12 mouse cellular contexts compared by ENCODE assay signal in the genomic region with DNA sequence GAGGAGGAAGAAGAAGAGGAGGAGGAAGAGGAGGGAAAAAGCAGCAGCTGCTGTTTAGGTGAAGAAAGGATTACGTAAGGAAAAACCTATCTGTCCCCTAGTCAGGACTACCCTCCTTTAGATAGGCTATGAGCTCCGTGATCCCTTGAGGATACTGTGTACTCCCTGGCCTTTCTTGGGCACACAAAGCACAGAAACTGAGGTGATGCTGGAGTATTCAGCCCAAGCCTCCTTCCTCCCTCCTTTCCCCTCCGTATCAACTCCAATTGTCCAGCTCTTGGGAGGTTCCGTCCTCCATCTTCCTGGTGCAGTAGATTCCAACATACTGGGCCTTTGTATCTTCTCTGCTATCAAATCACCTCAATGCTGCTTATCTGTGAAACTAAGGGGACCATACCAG. TPM values are rescaled to one million over a fixed set of nuclear protein-coding genes. Genes with fewer than 3 reads are reported as not detected.
DNase-seq lines count a peak whose midpoint lies in the region; ATAC-seq and TF ChIP-seq lines count a peak whose summit lies in the region.
"Had no signal": no experiment of that assay in that cellular context is flagged by ENCODE, and none has a peak within 500 bp of the region (broad histone marks: within the 10 kb centered on the region; RNA-seq: fewer than 3 reads in every experiment).

No protein-coding gene starts in this region.

- H3K4me1 ChIP-seq in heart, embryonic 15.5 days (replicated peaks): peaks cover 48% of the 10 kb centered on the region
- peaks cover 43% of the 10 kb centered on the region for H3K4me1 ChIP-seq in limb, embryonic 12.5 days (replicated peaks)
- peaks cover 47% of the 10 kb centered on the region for H3K4me1 ChIP-seq in limb, embryonic 10.5 days
- H3K4me1 ChIP-seq in embryonic facial prominence, embryonic 13.5 days: peaks cover 45% of the 10 kb centered on the region
- H3K4me1 ChIP-seq in intestine, postnatal 0 days (replicated peaks; ENCODE audit: control insufficient read depth, insufficient read depth, low read length): no peaks in the 10 kb centered on the region

- 83% methylated on average over 4 of the region's 4 CpGs for WGBS in heart, embryonic 15.5 days
- WGBS in limb, embryonic 12.5 days: 93% methylated on average over 4 of the region's 4 CpGs
- 93% methylated on average over 4 of the region's 4 CpGs for WGBS in limb, embryonic 10.5 days
- 94% methylated on average over 4 of the region's 4 CpGs for WGBS in embryonic facial prominence, embryonic 13.5 days
- 91% methylated on average over 4 of the region's 4 CpGs for WGBS in intestine, postnatal 0 days

- ATAC-seq in heart, embryonic 15.5 days (replicated peaks; ENCODE audit: insufficient number of reproducible peaks, insufficient read depth, low FRiP score, low read depth): no peak
- no peak for ATAC-seq in limb, embryonic 12.5 days (ENCODE audit: insufficient number of reproducible peaks, insufficient read depth, low FRiP score, low TSS enrichment, low read depth)
- ATAC-seq in embryonic facial prominence, embryonic 13.5 days (ENCODE audit: insufficient number of reproducible peaks, insufficient read depth, low FRiP score, low TSS enrichment, low read depth): no peak
- no peak for ATAC-seq in intestine, postnatal 0 days
- ATAC-seq in frontal cortex, adult (ENCODE audit: low TSS enrichment): no peak

- H3K27me3 ChIP-seq in heart, embryonic 15.5 days: no peaks in the 10 kb centered on the region
- H3K27me3 ChIP-seq in limb, embryonic 12.5 days: no peaks in the 10 kb centered on the region
- no peaks in the 10 kb centered on the region for H3K27me3 ChIP-seq in limb, embryonic 10.5 days (ENCODE audit: low read depth, poor library complexity, severe bottlenecking)
- no peaks in the 10 kb centered on the region for H3K27me3 ChIP-seq in embryonic facial prominence, embryonic 13.5 days
- H3K27me3 ChIP-seq in intestine, postnatal 0 days (replicated peaks; ENCODE audit: control insufficient read depth, insufficient read depth, low read length): no peaks in the 10 kb centered on the region

- H3K4me2 ChIP-seq in heart, embryonic 15.5 days: peak overlapping the region; percentile 95
- H3K4me2 ChIP-seq in limb, embryonic 12.5 days: peak overlapping the region; percentile 83
- peak overlapping the region; percentile 74 for H3K4me2 ChIP-seq in embryonic facial prominence, embryonic 13.5 days
- H3K4me2 ChIP-seq in intestine, postnatal 0 days (replicated peaks; ENCODE audit: low read depth): peak overlapping the region; percentile 81; the same call in 1 of the 2 replicates

- peak overlapping the region; percentile 89 for H3K27ac ChIP-seq in heart, embryonic 15.5 days
- H3K27ac ChIP-seq in limb, embryonic 12.5 days: no peak overlapping the region
- no peak overlapping the region for H3K27ac ChIP-seq in limb, embryonic 10.5 days
- no peak overlapping the region for H3K27ac ChIP-seq in embryonic facial prominence, embryonic 13.5 days
- H3K27ac ChIP-seq in intestine, postnatal 0 days (ENCODE audit: low read depth, low read length): no peak overlapping the region
- H3K27ac ChIP-seq: liver, embryonic 15.5 days had no signal

- H3K4me3 ChIP-seq in heart, embryonic 15.5 days: peak overlapping the region; percentile 75; the same call in 1 of the 2 replicates
- H3K4me3 ChIP-seq in limb, embryonic 12.5 days (replicated peaks): peak overlapping the region; percentile 59; the same call in 1 of the 2 replicates
- H3K4me3 ChIP-seq in limb, embryonic 10.5 days: no peak overlapping the region
- peak overlapping the region; percentile 59; the same call in 1 of the 2 replicates for H3K4me3 ChIP-seq in embryonic facial prominence, embryonic 13.5 days
- no peak overlapping the region for H3K4me3 ChIP-seq in intestine, postnatal 0 days (ENCODE audit: low read depth, low read length)
- H3K4me3 ChIP-seq: liver, embryonic 15.5 days had no signal

- H3K9me3 ChIP-seq in heart, embryonic 15.5 days (replicated peaks): no peaks in the 10 kb centered on the region
- H3K9me3 ChIP-seq in limb, embryonic 12.5 days: peaks cover 4% of the 10 kb centered on the region; the same call in 1 of the 2 replicates
- no peaks in the 10 kb centered on the region for H3K9me3 ChIP-seq in limb, embryonic 10.5 days (replicated peaks)
- peaks cover 6% of the 10 kb centered on the region; the same call in 1 of the 2 replicates for H3K9me3 ChIP-seq in embryonic facial prominence, embryonic 13.5 days
- no peaks in the 10 kb centered on the region for H3K9me3 ChIP-seq in intestine, postnatal 0 days (ENCODE audit: control insufficient read depth)
- H3K9me3 ChIP-seq: liver, embryonic 15.5 days; midbrain, embryonic 10.5 days had no signal

- peak overlapping the region; percentile 80; the same call in 1 of the 2 replicates for H3K9ac ChIP-seq in heart, embryonic 15.5 days
- H3K9ac ChIP-seq in limb, embryonic 12.5 days (replicated peaks): no peak overlapping the region
- H3K9ac ChIP-seq in embryonic facial prominence, embryonic 13.5 days: peak overlapping the region; percentile 68; the same call in 1 of the 2 replicates
- H3K9ac ChIP-seq in intestine, postnatal 0 days (ENCODE audit: low read depth, low read length): no peak overlapping the region
- H3K9ac ChIP-seq: liver, embryonic 15.5 days had no signal

- peaks cover 22% of the 10 kb centered on the region for H3K36me3 ChIP-seq in heart, embryonic 15.5 days
- peaks cover 81% of the 10 kb centered on the region for H3K36me3 ChIP-seq in limb, embryonic 12.5 days
- H3K36me3 ChIP-seq in limb, embryonic 10.5 days: peaks cover 85% of the 10 kb centered on the region
- H3K36me3 ChIP-seq in embryonic facial prominence, embryonic 13.5 days: peaks cover 61% of the 10 kb centered on the region
- H3K36me3 ChIP-seq in intestine, postnatal 0 days (ENCODE audit: control insufficient read depth, insufficient read depth): peaks cover 15% of the 10 kb centered on the region; the same call in 1 of the 2 replicates
- H3K36me3 ChIP-seq: liver, embryonic 15.5 days had no signal

- no peak for TF ChIP-seq CTCF in intestine, postnatal 0 days (IDR thresholded peaks at IDR 0.05; ENCODE audit: low read depth)

- DNase-seq in heart, adult 8-10 months (ENCODE audit: low spot score): no peak
- no peak for DNase-seq in limb, embryonic 10.5 days (ENCODE audit: low spot score)
- DNase-seq: cerebellum, adult 11-12 months had no signal

RNA-seq across cellular contexts. Expression of a gene that starts 5.4 kb away (rescaled TPM):
- polyA plus RNA-seq in heart, embryonic 15.5 days (2015; fragmentation: Nextera tagmentation; extraction: Ambion mirVana): 7.0 and 9.5 TPM in 2 replicates
- total RNA-seq in heart, adult 8-10 months (2022): 10 to 100 TPM in 1 of 4 experiments, 1 to 10 TPM in 3; 7.3 to 10.3 (median 8.4) TPM
- polyA plus RNA-seq in limb, embryonic 12.5 days (2016; fragmentation: Nextera tagmentation; extraction: Ambion mirVana): 12.2 and 14.1 TPM in 2 replicates
- polyA plus RNA-seq in limb, embryonic 10.5 days (2016; fragmentation: Nextera tagmentation; extraction: Ambion mirVana): 9.3 and 11.6 TPM in 2 replicates
- polyA plus RNA-seq in embryonic facial prominence, embryonic 13.5 days (2015; fragmentation: Nextera tagmentation; extraction: Ambion mirVana): 11.5 and 13.1 TPM in 2 replicates
- polyA plus RNA-seq in intestine, postnatal 0 days (2015; fragmentation: Nextera tagmentation; extraction: Ambion mirVana): 2.0 and 2.5 TPM in 2 replicates

RNA-seq across cellular contexts. Expression of a gene that starts 14.5 kb away (rescaled TPM):
- polyA plus RNA-seq in heart, embryonic 15.5 days (2015; fragmentation: Nextera tagmentation; extraction: Ambion mirVana): 61.4 and 63.4 TPM in 2 replicates
- 10 to 100 TPM; 58.6 to 70.1 (median 65.8) TPM for total RNA-seq in heart, adult 8-10 months (2022)
- 77.9 and 80.1 TPM in 2 replicates for polyA plus RNA-seq in limb, embryonic 12.5 days (2016; fragmentation: Nextera tagmentation; extraction: Ambion mirVana)
- polyA plus RNA-seq in limb, embryonic 10.5 days (2016; fragmentation: Nextera tagmentation; extraction: Ambion mirVana): 70.5 and 77.9 TPM in 2 replicates
- polyA plus RNA-seq in embryonic facial prominence, embryonic 13.5 days (2015; fragmentation: Nextera tagmentation; extraction: Ambion mirVana): 88.1 and 93.9 TPM in 2 replicates
- polyA plus RNA-seq in intestine, postnatal 0 days (2015; fragmentation: Nextera tagmentation; extraction: Ambion mirVana): 58.4 and 59.8 TPM in 2 replicates

RNA-seq across cellular contexts. Expression of a gene that starts 27.9 kb away (rescaled TPM):
- 14.4 and 17.9 TPM in 2 replicates for polyA plus RNA-seq in heart, embryonic 15.5 days (2015; fragmentation: Nextera tagmentation; extraction: Ambion mirVana)
- total RNA-seq in heart, adult 8-10 months (2022): 10 to 100 TPM in 2 of 4 experiments, 1 to 10 TPM in 2; 9.1 to 11.4 (median 10.3) TPM
- polyA plus RNA-seq in limb, embryonic 12.5 days (2016; fragmentation: Nextera tagmentation; extraction: Ambion mirVana): 27.1 and 29.2 TPM in 2 replicates
- polyA plus RNA-seq in limb, embryonic 10.5 days (2016; fragmentation: Nextera tagmentation; extraction: Ambion mirVana): 27.0 and 31.6 TPM in 2 replicates
- polyA plus RNA-seq in embryonic facial prominence, embryonic 13.5 days (2015; fragmentation: Nextera tagmentation; extraction: Ambion mirVana): 26.9 and 31.8 TPM in 2 replicates
- polyA plus RNA-seq in intestine, postnatal 0 days (2015; fragmentation: Nextera tagmentation; extraction: Ambion mirVana): 5.6 and 5.9 TPM in 2 replicates

RNA-seq across cellular contexts. Expression of a gene that starts 57.9 kb away (rescaled TPM):
- 28.9 and 38.3 TPM in 2 replicates for polyA plus RNA-seq in heart, embryonic 15.5 days (2015; fragmentation: Nextera tagmentation; extraction: Ambion mirVana)
- total RNA-seq in heart, adult 8-10 months (2022): 10 to 100 TPM in 3 of 4 experiments, 1 to 10 TPM in 1; 9.4 to 14.7 (median 10.7) TPM
- 13.8 and 17.5 TPM in 2 replicates for polyA plus RNA-seq in limb, embryonic 12.5 days (2016; fragmentation: Nextera tagmentation; extraction: Ambion mirVana)
- 2.1 and 5.0 TPM in 2 replicates for polyA plus RNA-seq in limb, embryonic 10.5 days (2016; fragmentation: Nextera tagmentation; extraction: Ambion mirVana)
- 17.6 and 22.5 TPM in 2 replicates for polyA plus RNA-seq in embryonic facial prominence, embryonic 13.5 days (2015; fragmentation: Nextera tagmentation; extraction: Ambion mirVana)
- polyA plus RNA-seq in intestine, postnatal 0 days (2015; fragmentation: Nextera tagmentation; extraction: Ambion mirVana): 8.2 and 8.5 TPM in 2 replicates

RNA-seq across cellular contexts. Expression of a gene that starts 58.3 kb away (rescaled TPM):
- 0.38 and 0.62 TPM in 2 replicates for polyA plus RNA-seq in heart, embryonic 15.5 days (2015; fragmentation: Nextera tagmentation; extraction: Ambion mirVana)
- total RNA-seq in heart, adult 8-10 months (2022): not detected
- 0.52 and 0.53 TPM in 2 replicates for polyA plus RNA-seq in limb, embryonic 12.5 days (2016; fragmentation: Nextera tagmentation; extraction: Ambion mirVana)
- 0.35 TPM in 1 of 2 replicates, not detected in the other for polyA plus RNA-seq in limb, embryonic 10.5 days (2016; fragmentation: Nextera tagmentation; extraction: Ambion mirVana)
- polyA plus RNA-seq in embryonic facial prominence, embryonic 13.5 days (2015; fragmentation: Nextera tagmentation; extraction: Ambion mirVana): 0.52 and 0.91 TPM in 2 replicates
- polyA plus RNA-seq in intestine, postnatal 0 days (2015; fragmentation: Nextera tagmentation; extraction: Ambion mirVana): 0.70 and 0.97 TPM in 2 replicates
- total RNA-seq: gastrocnemius, adult 18-20 months; layer of hippocampus, adult 18-20 months had no signal
- polyA plus RNA-seq: midbrain, embryonic 10.5 days had no signal

Comparison
In these comparisons a context has a peak if more than half of its experiments do, and no peak if none do; other contexts are left out.
1. H3K4me3 ChIP-seq: peak in heart, embryonic 15.5 days (single experiment), limb, embryonic 12.5 days (single experiment) and embryonic facial prominence, embryonic 13.5 days (single experiment); none in limb, embryonic 10.5 days (single experiment) and intestine, postnatal 0 days (single experiment).
2. H3K9ac ChIP-seq: peak in heart, embryonic 15.5 days (single experiment) and embryonic facial prominence, embryonic 13.5 days (single experiment); none in limb, embryonic 12.5 days (single experiment) and intestine, postnatal 0 days (single experiment).
3. Peak in every context shown above with its lines, with median percentiles within 50 percentile points of each other: H3K4me2 ChIP-seq.